Mouse (Mus musculus) heart, embryonic 14.5 days (tissue): ENCODE data around the gene Sik3. TPM values are rescaled to one million over a fixed set of nuclear protein-coding genes. Genes with fewer than 3 reads are reported as not detected.
"Not testable (repeated sequence)": the region's sequence is repeated elsewhere in the genome, so short reads cannot be mapped to it uniquely, and the experiment has no call there.

Experiments
- ATAC-seq: fragments of 200-750 bp; cut with Nextera tagmentation; 2 replicates; pipeline ENCODE4 v1.8.0; 2017; ENCODE audit warnings: low read depth, moderate TSS enrichment; ENCODE audit not compliant: insufficient number of reproducible peaks, insufficient read depth, low FRiP score
- H3K27ac ChIP-seq, 2 experiments: fragments of 200-500 bp in 1 of 2; fragments of 300-500 bp in 1 of 2; sonication (generic) in 1 of 2; replicated peaks in 1 of 2; 2 replicates each; pipeline ENCODE4 v1.5.1; 2012 to 2014; ENCODE audit warnings: low read depth in 2 of 2, low read length in 2 of 2, control low read depth in 1 of 2, mild to moderate bottlenecking in 1 of 2, mixed read lengths in 1 of 2; ENCODE audit not compliant: control insufficient read depth in 1 of 2, insufficient read depth in 1 of 2
- H3K27me3 ChIP-seq: fragments of 300-500 bp; sonication (generic); 2 replicates; pipeline ENCODE4 v1.6.1; 2014; ENCODE audit warnings: mild to moderate bottlenecking, low read length, control low read depth; ENCODE audit not compliant: control insufficient read depth, insufficient read depth
- H3K36me3 ChIP-seq: fragments of 300-500 bp; sonication (generic); 2 replicates; pipeline ENCODE4 v1.6.1; 2014; ENCODE audit warnings: mild to moderate bottlenecking, control low read depth, low read length, mixed read lengths; ENCODE audit not compliant: control insufficient read depth, insufficient read depth
- H3K4me1 ChIP-seq, 2 experiments: fragments of 200-500 bp in 1 of 2; fragments of 300-500 bp in 1 of 2; sonication (generic) in 1 of 2; 2 replicates each; pipeline ENCODE4 v1.6.1; 2012 to 2014; ENCODE audit warnings: low read length in 2 of 2, control low read depth in 1 of 2, mixed read lengths in 1 of 2; ENCODE audit not compliant: control insufficient read depth in 2 of 2, insufficient read depth in 2 of 2
- H3K4me2 ChIP-seq: fragments of 300-500 bp; sonication (generic); 2 replicates; pipeline ENCODE4 v1.6.1; 2014; ENCODE audit warnings: mild to moderate bottlenecking, low read length
- H3K4me3 ChIP-seq, 2 experiments: fragments of 200-500 bp in 1 of 2; fragments of 300-500 bp in 1 of 2; sonication (generic) in 1 of 2; 2 replicates each; pipeline ENCODE4 v1.5.1; 2012 to 2014; ENCODE audit warnings: low read length in 2 of 2, mild to moderate bottlenecking in 2 of 2, control low read depth in 1 of 2, low read depth in 1 of 2, moderate library complexity in 1 of 2; ENCODE audit not compliant: control insufficient read depth in 1 of 2, insufficient read depth in 1 of 2
- H3K9ac ChIP-seq: fragments of 300-500 bp; sonication (generic); 2 replicates; pipeline ENCODE4 v1.6.1; 2014; ENCODE audit warnings: mild to moderate bottlenecking, low read length
- H3K9me3 ChIP-seq: fragments of 300-500 bp; sonication (generic); 2 replicates; pipeline ENCODE4 v1.6.1; 2016; ENCODE audit warnings: low read length, control low read depth; ENCODE audit not compliant: control insufficient read depth
- WGBS: fragments of 180-500 bp; shearing (Covaris S2); extraction: QIAGEN DNeasy Blood & Tissue Kit; methylation state at CpG from one replicate; pipeline ENCODE4 v1.1.7; 2014; 5-methylcytosine and 5-hydroxymethylcytosine counted together
- polyA plus RNA-seq: library from polyadenylated mRNA; unstranded; fragments of >200 nt; fragmentation: Nextera tagmentation; extraction: Ambion mirVana; gene quantifications from 2 replicates; pipeline ENCODE4 v1.2.1, GENCODE M21; 2014

Gene Sik3
- polyA plus RNA-seq, 1 experiment from 2014 or later: 14.1 TPM

GRCm38 (mm10) chr9:46150890-46151703, 138.5 kb downstream of the Sik3 start:
- WGBS: 31% methylated on average over 2 of the region's 2 CpGs
- Histone ChIP-seq H3K4me1 (peaks cover 25 to 48% of the 10 kb centered on the region in 2 experiments), H3K27me3 (no peaks in the 10 kb centered on the region), H3K36me3 (no peaks in the 10 kb centered on the region), H3K9me3 (no peaks in the 10 kb centered on the region), H3K4me2 (no peak overlapping the region), H3K27ac (peak overlapping the region; percentile 50 to 78), H3K4me3 (no peak overlapping the region), H3K9ac (no peak overlapping the region; the same call in 1 of the 2 replicates)
- no peak for ATAC-seq

- Histone ChIP-seq H3K9ac (no peak overlapping the region), H3K36me3 (no peaks in the 10 kb centered on the region), H3K4me1 (peaks cover 24 to 53% of the 10 kb centered on the region in 2 experiments), H3K9me3 (no peaks in the 10 kb centered on the region), H3K27ac (peak overlapping the region; percentile 10 to 50; a peak in 3 of 4 replicates), H3K27me3 (no peaks in the 10 kb centered on the region), H3K4me2 (no peak overlapping the region), H3K4me3 (no peak overlapping the region)
- ATAC-seq: no peak
- 61% methylated on average over 6 of the region's 6 CpGs for WGBS
Observed at GRCm38 (mm10) chr9:46151704-46152040, 139.1 kb downstream of the Sik3 start.

GRCm38 (mm10) chr9:46152067-46153015, 139.7 kb downstream of the Sik3 start:
- no peaks in the 10 kb centered on the region for H3K9me3 ChIP-seq
- ATAC-seq: no peak
- no peak overlapping the region for H3K9ac ChIP-seq
- 75% methylated on average over 8 of the region's 8 CpGs for WGBS
- peaks cover 28 to 53% of the 10 kb centered on the region in 2 experiments for H3K4me1 ChIP-seq
- no peak overlapping the region for H3K4me3 ChIP-seq
- H3K27ac ChIP-seq: peak overlapping the region; percentile 10 to 50; a peak in 3 of 4 replicates
- no peaks in the 10 kb centered on the region for H3K27me3 ChIP-seq
- no peaks in the 10 kb centered on the region for H3K36me3 ChIP-seq
- H3K4me2 ChIP-seq: no peak overlapping the region

- no peak for ATAC-seq
- peaks cover 28 to 49% of the 10 kb centered on the region in 2 experiments for H3K4me1 ChIP-seq
- H3K4me3 ChIP-seq: no peak overlapping the region
- no peak overlapping the region for H3K27ac ChIP-seq
- H3K36me3 ChIP-seq: 0 out of 2 replicates have a peak, but pooled peaks cover 5% of the 10 kb centered on the region
- H3K9me3 ChIP-seq: no peaks in the 10 kb centered on the region
- no peaks in the 10 kb centered on the region for H3K27me3 ChIP-seq
- no peak overlapping the region for H3K9ac ChIP-seq
- H3K4me2 ChIP-seq: no peak overlapping the region
- WGBS: 60% methylated on average over 2 of the region's 2 CpGs
Observed at GRCm38 (mm10) chr9:46154469-46154868, 141.8 kb downstream of the Sik3 start.

GRCm38 (mm10) chr9:46155026-46155425, 142.4 kb downstream of the Sik3 start:
- H3K36me3 ChIP-seq: 0 out of 2 replicates have a peak, but pooled peaks cover 5% of the 10 kb centered on the region
- no peak overlapping the region for H3K9ac ChIP-seq
- WGBS: 72% methylated on average over 4 of the region's 4 CpGs
- peaks cover 26 to 44% of the 10 kb centered on the region in 2 experiments for H3K4me1 ChIP-seq
- no peaks in the 10 kb centered on the region for H3K9me3 ChIP-seq
- no peak overlapping the region for H3K27ac ChIP-seq
- no peaks in the 10 kb centered on the region for H3K27me3 ChIP-seq
- H3K4me3 ChIP-seq: no peak overlapping the region
- no peak for ATAC-seq
- H3K4me2 ChIP-seq: no peak overlapping the region

GRCm38 (mm10) chr9:46155818-46156217, 143.2 kb downstream of the Sik3 start:
- not testable (repeated sequence) for H3K27me3 ChIP-seq, H3K9me3 ChIP-seq, H3K4me2 ChIP-seq, H3K36me3 ChIP-seq, H3K9ac ChIP-seq, H3K27ac ChIP-seq, ATAC-seq, H3K4me3 ChIP-seq
- 97% methylated on average over 8 of the region's 8 CpGs for WGBS
- H3K4me1 ChIP-seq: peaks cover 18 to 36% of the 10 kb centered on the region in 2 experiments

- peak overlapping the region; percentile 34 to 64; a peak in 3 of 4 replicates for H3K27ac ChIP-seq
- H3K4me1 ChIP-seq: peaks cover 11 to 27% of the 10 kb centered on the region in 2 experiments
- H3K4me2 ChIP-seq: no peak overlapping the region
- 50% methylated on average over 4 of the region's 4 CpGs for WGBS
- H3K27me3 ChIP-seq: no peaks in the 10 kb centered on the region
- H3K4me3 ChIP-seq: no peak overlapping the region
- H3K36me3 ChIP-seq: 0 out of 2 replicates have a peak, but pooled peaks cover 5% of the 10 kb centered on the region
- H3K9ac ChIP-seq: no peak overlapping the region
- ATAC-seq: no peak
- H3K9me3 ChIP-seq: no peaks in the 10 kb centered on the region
Observed at GRCm38 (mm10) chr9:46156711-46157110, 144.1 kb downstream of the Sik3 start.
